Mouse (Mus musculus): ENCODE data around the gene Mras. TPM values are rescaled to one million over a fixed set of nuclear protein-coding genes. Genes with fewer than 3 reads are reported as not detected.

Mras gene
- polyA plus RNA-seq, 1 experiment from 2014 or later: 55.2 TPM

DNA sequence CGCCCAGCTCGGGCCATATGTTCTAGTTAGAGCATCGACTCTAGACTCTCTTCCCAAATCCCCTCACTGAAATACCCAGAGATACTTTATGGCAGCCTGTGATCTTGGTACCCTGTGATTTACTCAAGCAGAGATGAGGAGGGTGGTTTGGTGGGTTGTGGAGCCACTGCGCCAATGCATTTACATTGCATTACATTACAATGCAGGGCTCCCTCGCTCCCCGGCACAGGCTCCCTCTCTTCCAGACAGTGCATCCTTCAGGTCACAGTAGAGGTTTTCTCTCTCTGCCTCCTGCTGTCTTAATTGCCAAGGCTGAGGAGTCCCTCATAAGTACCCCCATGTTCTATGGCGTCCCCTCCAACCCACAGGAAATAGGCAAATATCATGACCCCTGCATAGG, 68.8 kb downstream of the Mras start:
- ATAC-seq (ENCODE audit: low FRiP score): no peak
- H3K9ac ChIP-seq: no peak overlapping the region

DNA sequence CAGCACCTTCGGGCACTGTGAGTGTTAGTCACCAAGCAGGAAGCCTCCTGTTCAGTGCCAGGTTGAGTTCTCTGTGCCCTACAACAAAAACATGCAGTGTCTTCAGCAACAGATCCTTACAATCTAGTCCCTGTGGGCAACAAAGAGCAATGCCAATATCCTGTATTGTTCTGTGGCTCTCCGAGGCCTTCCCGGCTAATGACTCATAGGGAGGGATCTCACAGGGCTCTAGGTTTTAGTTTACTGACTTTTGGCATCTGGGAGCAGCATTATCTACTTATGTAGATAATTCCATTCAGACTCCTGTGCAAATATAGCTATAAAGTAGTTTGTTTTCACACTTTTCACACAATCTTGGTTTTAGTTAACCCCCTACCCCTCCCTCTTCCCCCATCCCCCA, 71.3 kb downstream of the Mras start:
- no peak for ATAC-seq (ENCODE audit: low FRiP score)
- Histone ChIP-seq H3K9me3 (no peaks in the 10 kb centered on the region), H3K27me3 (peaks cover 7% of the 10 kb centered on the region; the same call in 1 of the 2 replicates), H3K36me3 (no peaks in the 10 kb centered on the region), H3K9ac (no peak overlapping the region), H3K27ac (no peak overlapping the region), H3K4me2 (no peak overlapping the region), H3K4me1 (replicated peaks) (no peaks in the 10 kb centered on the region), H3K4me3 (no peak overlapping the region)
- 77% methylated on average over 3 of the region's 3 CpGs for WGBS

More for the DNA sequence above, 68.8 kb downstream of the Mras start:
- Histone ChIP-seq H3K9me3 (no peaks in the 10 kb centered on the region; the same call in 1 of the 2 replicates), H3K27ac (no peak overlapping the region), H3K4me2 (no peak overlapping the region), H3K27me3 (no peaks in the 10 kb centered on the region), H3K36me3 (no peaks in the 10 kb centered on the region), H3K4me3 (no peak overlapping the region), H3K4me1 (replicated peaks) (no peaks in the 10 kb centered on the region)
- 69% methylated on average over 7 of the region's 7 CpGs for WGBS

DNA sequence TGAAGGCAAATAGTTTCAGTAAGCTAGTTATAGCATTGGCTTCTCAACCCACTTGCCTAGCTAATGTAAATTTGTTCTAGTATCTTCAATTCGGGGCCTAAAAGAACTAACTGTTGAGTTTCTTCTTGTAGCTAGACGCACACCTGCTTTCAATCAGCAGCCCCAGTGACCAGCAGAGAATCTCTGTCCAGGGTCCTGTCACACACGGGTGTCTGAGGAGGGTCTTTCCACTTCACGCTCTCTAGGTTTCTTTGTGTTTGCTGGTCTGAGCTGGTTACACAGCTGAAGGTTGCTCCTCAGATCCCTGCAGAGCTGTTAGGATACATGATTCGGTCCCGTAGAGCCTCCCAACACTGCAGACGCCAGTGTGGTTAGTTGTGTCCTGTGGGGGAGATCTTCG, 74.1 kb downstream of the Mras start:
- 69% methylated on average over 8 of the region's 8 CpGs for WGBS
- H3K4me3 ChIP-seq: no peak overlapping the region
- H3K9ac ChIP-seq: no peak overlapping the region
- H3K27me3 ChIP-seq: peaks cover 33% of the 10 kb centered on the region
- no peak overlapping the region for H3K4me2 ChIP-seq
- H3K36me3 ChIP-seq: no peaks in the 10 kb centered on the region
- no peak overlapping the region for H3K27ac ChIP-seq
- ATAC-seq (ENCODE audit: low FRiP score): no peak
- peaks cover 7% of the 10 kb centered on the region for H3K4me1 ChIP-seq (replicated peaks)
- H3K9me3 ChIP-seq: no peaks in the 10 kb centered on the region

DNA sequence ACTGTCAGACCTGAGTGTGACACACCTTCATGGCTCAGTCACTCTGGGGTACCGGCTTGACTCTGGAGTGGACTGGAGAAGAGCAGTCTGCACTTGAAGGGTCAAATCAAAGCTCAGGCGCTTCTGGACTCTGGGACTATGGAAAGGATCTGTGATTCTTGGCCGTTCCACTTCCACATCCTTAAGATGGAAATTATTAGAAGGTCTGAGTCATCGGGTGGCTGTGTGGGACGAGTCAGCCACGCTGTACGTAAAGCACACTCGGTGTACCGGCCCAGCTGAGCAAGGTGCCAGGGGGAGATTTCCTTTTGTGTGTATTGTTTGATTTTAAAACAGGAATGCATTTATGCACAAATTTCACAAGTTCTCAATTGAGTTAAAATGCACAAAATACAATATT, 75.2 kb downstream of the Mras start:
- H3K4me2 ChIP-seq: no peak overlapping the region
- no peak for ATAC-seq (ENCODE audit: low FRiP score)
- no peaks in the 10 kb centered on the region for H3K36me3 ChIP-seq
- no peak overlapping the region for H3K4me3 ChIP-seq
- no peak overlapping the region for H3K27ac ChIP-seq
- H3K9me3 ChIP-seq: no peaks in the 10 kb centered on the region
- peaks cover 44% of the 10 kb centered on the region for H3K27me3 ChIP-seq
- WGBS: 91% methylated on average over 9 of the region's 9 CpGs
- peaks cover 17% of the 10 kb centered on the region for H3K4me1 ChIP-seq (replicated peaks)
- no peak overlapping the region for H3K9ac ChIP-seq

DNA sequence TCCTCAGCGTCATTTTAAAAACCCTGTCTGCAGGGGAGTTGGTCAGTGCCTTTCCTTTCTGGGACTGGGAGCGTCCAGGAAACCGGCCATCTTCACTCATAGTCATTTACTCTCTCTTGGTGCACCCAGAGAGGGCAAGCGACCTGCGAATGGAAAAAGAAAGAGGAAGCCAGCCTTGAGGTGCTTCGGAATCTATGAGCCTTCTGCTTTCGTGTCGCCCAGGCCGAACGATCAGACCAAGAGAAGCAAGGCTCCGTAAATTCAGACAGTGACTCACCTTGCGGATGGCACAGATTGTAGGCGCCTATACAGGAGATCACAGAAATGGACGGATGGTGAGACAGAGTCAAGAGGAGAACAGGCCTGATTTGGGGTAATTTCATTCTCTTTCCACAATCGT, 78.2 kb downstream of the Mras start:
- ATAC-seq (ENCODE audit: low FRiP score): no peak
- Histone ChIP-seq H3K9me3 (no peaks in the 10 kb centered on the region), H3K27me3 (peaks cover 64% of the 10 kb centered on the region), H3K4me1 (replicated peaks) (peaks cover 17% of the 10 kb centered on the region), H3K27ac (no peak overlapping the region), H3K36me3 (no peaks in the 10 kb centered on the region), H3K4me3 (no peak overlapping the region), H3K4me2 (no peak overlapping the region), H3K9ac (no peak overlapping the region)
- WGBS: 89% methylated on average over 15 of the region's 15 CpGs

DNA sequence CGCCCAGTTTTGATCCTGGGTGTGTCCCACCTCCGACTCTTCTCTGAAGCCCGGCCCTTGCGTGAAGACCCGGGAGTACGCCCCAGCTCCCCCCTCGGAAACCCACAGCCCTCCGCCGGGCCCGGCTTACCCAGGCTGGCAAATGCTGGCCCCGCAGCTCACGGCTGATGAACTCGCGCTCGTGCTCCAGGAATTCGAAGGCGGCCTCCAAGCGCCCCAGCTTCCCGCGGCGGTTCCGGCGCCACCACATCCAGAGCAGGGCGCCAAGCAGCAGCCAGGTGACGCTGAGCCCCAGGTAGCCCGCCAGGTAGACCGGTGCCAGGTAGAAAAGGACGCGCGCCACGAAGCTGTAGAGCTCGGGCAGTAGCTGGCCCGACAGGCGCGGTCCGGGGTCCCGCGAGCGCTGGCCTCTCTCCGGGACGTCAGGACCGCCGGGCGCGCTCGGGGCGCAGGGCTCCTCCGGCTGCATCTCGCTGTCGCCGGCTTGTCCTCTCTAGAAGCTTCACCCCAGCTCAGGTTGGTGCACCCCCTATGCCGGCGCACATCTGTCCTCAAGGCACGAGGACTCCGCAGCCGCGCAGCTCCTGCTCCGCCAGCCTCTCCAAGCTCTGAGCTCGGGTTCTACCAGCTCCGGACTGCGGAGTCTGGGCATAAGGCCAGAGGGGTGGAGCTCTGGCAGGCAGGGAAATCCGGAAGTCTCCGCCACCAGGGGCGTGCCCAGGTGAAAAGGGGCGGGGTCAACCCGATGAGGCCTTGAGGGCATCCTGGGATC, 79.1 kb downstream of the Mras start, which contains the start of gene Esyt3:
TSS of gene Esyt3 (minus strand) at position 637 of the 772 bp plus-strand sequence.
- ATAC-seq (ENCODE audit: low FRiP score): peak; percentile 84

DNA sequence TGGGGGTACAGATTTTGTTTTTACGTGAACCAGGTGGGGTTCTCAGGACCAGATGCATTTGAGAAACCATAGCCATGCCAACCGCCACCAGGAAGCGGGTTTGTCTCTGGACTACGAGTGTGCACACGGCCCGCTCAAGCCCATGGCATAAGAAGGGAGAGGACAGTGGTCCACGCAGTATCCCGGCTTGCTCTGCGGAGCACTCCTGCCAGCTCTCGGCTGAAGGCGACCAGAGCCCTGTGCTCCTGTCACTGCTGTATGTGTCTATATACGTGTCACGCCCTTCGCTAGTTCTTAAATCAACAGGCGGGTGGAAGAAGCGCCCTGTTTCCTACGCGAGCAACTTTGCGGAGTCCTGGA, 79.6 kb downstream of the Mras start:
- peaks cover 17% of the 10 kb centered on the region for H3K4me1 ChIP-seq (replicated peaks)
- peak; percentile 57 for ATAC-seq (ENCODE audit: low FRiP score)
- no peak overlapping the region for H3K27ac ChIP-seq
- no peaks in the 10 kb centered on the region for H3K36me3 ChIP-seq
- WGBS: 7% methylated on average over 19 of the region's 19 CpGs
- H3K9ac ChIP-seq: peak overlapping the region; percentile 68; the same call in 1 of the 2 replicates
- peak overlapping the region; percentile 51 for H3K4me3 ChIP-seq
- H3K27me3 ChIP-seq: peaks cover 64% of the 10 kb centered on the region
- no peaks in the 10 kb centered on the region for H3K9me3 ChIP-seq
- peak overlapping the region; percentile 97 for H3K4me2 ChIP-seq

More for the DNA sequence above, 79.1 kb downstream of the Mras start, which contains the start of gene Esyt3:
- peaks cover 17% of the 10 kb centered on the region for H3K4me1 ChIP-seq (replicated peaks)
- no peak within 1 kb of the TSS for H3K27ac ChIP-seq
- under 1% methylated on average over 66 of the region's 66 CpGs for WGBS
- peak within 1 kb of the TSS; percentile 97 for H3K4me2 ChIP-seq
- H3K4me3 ChIP-seq: peak within 1 kb of the TSS; percentile 51
- H3K9ac ChIP-seq: peak within 1 kb of the TSS; percentile 68
- no peaks in the 10 kb centered on the region for H3K36me3 ChIP-seq
- H3K9me3 ChIP-seq: no peaks in the 10 kb centered on the region
- peaks cover 64% of the 10 kb centered on the region for H3K27me3 ChIP-seq

DNA sequence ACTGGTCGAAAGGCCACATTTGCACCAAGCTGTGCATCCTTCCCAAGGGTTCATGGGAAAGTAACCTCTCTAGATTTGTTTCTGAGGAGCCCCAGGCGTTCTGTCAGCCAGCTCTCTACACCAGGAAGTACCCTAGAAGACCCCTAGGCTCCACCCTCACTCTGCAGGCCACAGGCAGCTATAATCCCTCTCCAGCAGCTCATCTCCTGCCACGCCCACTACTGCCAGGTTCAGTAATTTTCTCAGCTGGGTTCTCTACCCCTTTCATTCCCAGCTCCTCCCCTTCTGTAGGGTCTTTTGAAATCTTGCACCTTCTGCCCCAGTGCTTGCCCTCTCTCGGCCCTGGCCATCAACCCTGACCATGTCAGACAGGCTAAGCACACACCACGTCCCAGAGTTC, 81.2 kb downstream of the Mras start:
- Histone ChIP-seq H3K4me3 (no peak overlapping the region), H3K9me3 (no peaks in the 10 kb centered on the region), H3K9ac (no peak overlapping the region), H3K4me2 (no peak overlapping the region), H3K4me1 (replicated peaks) (peaks cover 17% of the 10 kb centered on the region), H3K27ac (no peak overlapping the region), H3K27me3 (peaks cover 58% of the 10 kb centered on the region), H3K36me3 (no peaks in the 10 kb centered on the region)
- no peak for ATAC-seq (ENCODE audit: low FRiP score)
- WGBS: 31% methylated on average over 5 of the region's 5 CpGs

DNA sequence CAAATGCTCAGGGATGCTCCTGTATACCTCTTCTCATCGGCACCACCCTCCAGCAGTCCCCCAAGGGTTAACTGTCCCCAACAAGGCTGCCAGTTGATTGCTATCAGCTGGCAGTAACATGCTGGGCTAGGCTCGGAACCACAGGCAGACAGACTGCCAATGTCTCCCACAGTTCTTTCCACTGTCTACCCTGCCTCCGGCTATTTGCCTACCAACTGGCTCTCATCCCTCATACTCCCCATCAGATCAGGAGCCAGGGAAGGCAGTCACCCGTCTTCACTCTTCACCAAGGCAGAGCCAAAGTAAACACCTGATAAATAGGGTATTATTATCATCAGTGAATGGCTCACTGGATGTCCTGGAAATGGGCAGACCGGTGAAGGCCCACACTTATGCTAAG, 82.4 kb downstream of the Mras start:
- Histone ChIP-seq H3K9me3 (no peaks in the 10 kb centered on the region), H3K27ac (no peak overlapping the region), H3K27me3 (peaks cover 49% of the 10 kb centered on the region), H3K4me2 (no peak overlapping the region), H3K4me3 (no peak overlapping the region), H3K4me1 (replicated peaks) (peaks cover 17% of the 10 kb centered on the region), H3K36me3 (no peaks in the 10 kb centered on the region), H3K9ac (no peak overlapping the region)
- ATAC-seq (ENCODE audit: low FRiP score): no peak
- 59% methylated on average over 5 of the region's 5 CpGs for WGBS

DNA sequence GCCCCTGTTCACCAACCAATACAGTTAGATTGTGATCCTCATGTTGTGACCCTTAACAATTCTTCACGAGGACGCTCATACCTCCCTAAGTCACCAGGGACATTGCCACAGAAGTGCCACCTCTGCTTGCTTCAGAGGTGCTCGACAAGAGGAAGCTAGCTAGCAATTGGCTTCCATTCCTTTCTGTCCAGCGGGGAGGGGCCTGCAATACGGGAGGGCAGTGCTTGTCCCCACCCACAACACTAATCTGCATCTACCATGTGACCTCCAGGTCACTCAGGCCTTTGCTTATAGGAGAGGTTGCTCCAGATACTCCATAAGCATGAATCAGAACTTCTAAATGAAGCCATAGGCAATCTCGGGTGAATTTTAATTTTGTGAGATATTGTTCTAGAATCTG, 83.8 kb downstream of the Mras start:
- H3K9ac ChIP-seq: no peak overlapping the region
- no peak for ATAC-seq (ENCODE audit: low FRiP score)
- H3K4me3 ChIP-seq: no peak overlapping the region
- H3K4me2 ChIP-seq: no peak overlapping the region
- H3K9me3 ChIP-seq: peaks cover 7% of the 10 kb centered on the region; the same call in 1 of the 2 replicates
- no peaks in the 10 kb centered on the region for H3K36me3 ChIP-seq
- H3K4me1 ChIP-seq (replicated peaks): peaks cover 14% of the 10 kb centered on the region
- WGBS: 73% methylated on average over 6 of the region's 6 CpGs
- no peak overlapping the region for H3K27ac ChIP-seq
- peaks cover 35% of the 10 kb centered on the region for H3K27me3 ChIP-seq

DNA sequence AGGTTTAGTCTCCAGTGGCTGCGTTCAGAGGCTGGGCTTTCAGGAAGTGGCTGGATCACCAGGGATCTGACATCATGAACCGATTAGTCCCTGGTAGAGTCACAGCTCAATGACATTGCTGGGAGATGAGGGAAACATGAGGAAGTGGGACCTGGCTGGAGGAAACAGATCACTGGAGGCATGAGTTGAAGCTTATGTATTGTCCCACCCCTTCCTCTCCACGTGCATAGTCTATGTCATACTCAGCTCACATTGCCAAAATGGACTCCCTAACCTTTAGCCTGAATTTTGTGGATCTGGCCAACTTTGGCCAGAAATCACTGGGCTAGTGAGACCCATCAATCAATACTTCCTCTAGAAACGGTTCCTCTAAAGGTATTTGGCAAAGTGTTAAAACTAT, 84.2 kb downstream of the Mras start:
- WGBS: 83% methylated on average over 4 of the region's 4 CpGs

DNA sequence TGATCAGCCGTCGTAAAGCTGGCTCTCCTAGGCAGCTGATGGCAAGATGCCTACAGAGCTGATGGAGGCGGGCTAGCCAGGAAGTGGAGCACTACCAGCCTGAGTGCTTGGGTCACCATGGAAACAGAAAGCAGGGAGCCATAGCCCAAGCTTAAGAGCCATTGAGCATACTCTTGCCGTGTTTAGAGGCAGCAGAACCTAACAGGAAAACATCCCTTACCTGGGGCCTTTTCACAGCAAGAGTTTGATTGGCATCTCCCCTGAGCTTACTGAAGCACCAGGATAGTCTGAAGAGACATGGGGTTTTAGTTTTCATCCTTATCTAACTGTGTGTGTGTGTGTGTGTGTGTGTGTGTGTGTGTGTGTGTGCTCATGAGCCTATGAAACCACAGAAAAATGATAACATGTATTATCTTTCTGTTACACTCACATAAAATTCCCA, 91.8 kb downstream of the Mras start:
- Histone ChIP-seq H3K9ac (no peak overlapping the region), H3K27me3 (no peaks in the 10 kb centered on the region), H3K9me3 (peaks cover 7% of the 10 kb centered on the region; the same call in 1 of the 2 replicates), H3K4me3 (no peak overlapping the region), H3K27ac (no peak overlapping the region), H3K36me3 (no peaks in the 10 kb centered on the region), H3K4me2 (no peak overlapping the region), H3K4me1 (replicated peaks) (0 out of 2 replicates have a peak, but pooled peaks cover 5% of the 10 kb centered on the region)
- WGBS: 44% methylated on average over 4 of the region's 4 CpGs
- peak; percentile 65; the same call in 1 of the 2 replicates for ATAC-seq (ENCODE audit: low FRiP score)

More for the DNA sequence above, 84.2 kb downstream of the Mras start:
- Histone ChIP-seq H3K36me3 (no peaks in the 10 kb centered on the region), H3K9me3 (peaks cover 7% of the 10 kb centered on the region; the same call in 1 of the 2 replicates), H3K27me3 (peaks cover 30% of the 10 kb centered on the region), H3K4me2 (no peak overlapping the region), H3K4me1 (replicated peaks) (peaks cover 9% of the 10 kb centered on the region), H3K4me3 (no peak overlapping the region), H3K9ac (no peak overlapping the region), H3K27ac (no peak overlapping the region)
- no peak for ATAC-seq (ENCODE audit: low FRiP score)

DNA sequence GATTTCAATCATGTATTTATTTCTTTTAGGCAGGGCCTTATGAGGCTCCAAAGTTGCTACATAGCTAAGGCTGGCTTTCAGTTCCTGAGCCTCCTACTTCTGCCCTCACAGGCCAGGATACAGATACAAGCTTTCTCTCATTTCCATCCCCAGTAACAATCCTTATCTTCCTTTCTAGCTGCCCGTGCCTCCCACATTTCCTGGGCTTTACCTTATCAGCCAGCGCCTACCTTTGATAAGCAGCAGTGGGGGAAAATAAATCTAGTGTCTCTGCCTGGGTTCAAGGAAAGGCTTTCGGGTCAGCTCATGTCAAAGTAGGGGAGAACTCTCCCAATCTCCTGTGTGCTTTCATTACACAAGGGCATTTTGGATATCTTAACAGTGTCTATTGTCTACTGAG, 95.6 kb downstream of the Mras start:
- H3K4me2 ChIP-seq: no peak overlapping the region
- H3K36me3 ChIP-seq: no peaks in the 10 kb centered on the region
- 0 out of 2 replicates have a peak, but pooled peaks cover 5% of the 10 kb centered on the region for H3K4me1 ChIP-seq (replicated peaks)
- H3K4me3 ChIP-seq: no peak overlapping the region
- no peak overlapping the region for H3K27ac ChIP-seq
- no peaks in the 10 kb centered on the region for H3K27me3 ChIP-seq
- WGBS: 86% methylated on average over 3 of the region's 3 CpGs
- H3K9ac ChIP-seq: no peak overlapping the region
- ATAC-seq (ENCODE audit: low FRiP score): no peak
- no peaks in the 10 kb centered on the region for H3K9me3 ChIP-seq

All from hindbrain, embryonic 13.5 days (tissue).